Mouse (Mus musculus): ENCODE data around the gene Ltbp4.

The Ltbp4 gene

DNA sequence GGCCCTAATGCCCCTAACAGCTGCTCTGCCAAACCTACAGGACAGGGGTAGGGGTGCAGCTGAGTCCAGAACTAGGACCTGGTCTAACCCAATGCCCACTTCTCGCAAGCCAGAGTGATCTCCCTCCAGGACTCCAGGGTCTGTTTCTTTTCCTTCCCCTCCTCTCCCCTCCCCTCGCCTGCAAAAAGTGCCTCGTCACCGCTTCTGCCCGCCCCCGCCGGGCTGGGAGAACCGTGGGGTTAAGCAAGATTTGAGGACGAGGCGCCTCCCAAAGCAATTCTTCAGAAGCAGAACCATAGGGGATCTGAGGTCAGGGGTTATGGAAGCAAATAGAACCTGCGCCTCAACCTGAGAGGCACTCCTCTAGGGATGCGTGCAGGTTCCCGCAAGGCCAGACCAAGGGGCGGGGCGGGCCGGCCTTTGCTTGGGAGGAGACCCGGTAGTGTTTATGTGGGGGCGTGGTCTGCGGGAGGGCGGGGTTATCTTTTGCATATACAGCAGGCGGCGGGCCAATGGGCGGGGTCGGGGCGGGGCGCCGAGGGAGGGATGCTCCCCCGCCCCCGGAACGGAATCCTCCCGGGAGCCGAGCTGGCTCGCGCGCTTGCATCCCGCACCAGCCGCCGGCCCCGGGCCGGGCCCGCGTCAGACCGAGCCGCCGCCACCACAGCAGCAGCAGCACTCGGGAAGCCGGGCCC, 79.1 kb downstream of the Ltbp4 start, which contains the start of gene Numbl:
Numbl (plus strand) TSS at position 229 of the 695 bp plus-strand sequence.
- peak; percentile 93 for DNase-seq (ENCODE audit: low read depth, low spot score)

DNA sequence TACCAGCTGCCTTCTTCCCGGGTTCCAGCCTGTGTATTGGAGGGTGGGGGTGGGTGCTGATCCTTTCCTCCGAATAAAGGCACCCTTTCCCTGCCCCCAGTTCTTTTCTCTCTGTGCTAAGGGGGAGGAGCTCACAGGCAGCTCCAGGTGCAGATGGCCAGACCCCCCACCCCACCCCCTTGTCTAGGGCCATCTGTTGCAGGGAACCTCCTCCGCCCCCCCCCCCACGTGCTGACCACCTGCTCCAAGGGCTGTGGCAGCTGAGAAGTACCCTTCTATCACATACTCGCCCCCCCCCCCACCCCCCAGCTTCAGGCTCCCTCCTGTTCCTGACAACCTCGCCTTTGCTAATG, 79.7 kb downstream of the Ltbp4 start:
- peak; percentile 62 for DNase-seq (ENCODE audit: low read depth, low spot score)

DNA sequence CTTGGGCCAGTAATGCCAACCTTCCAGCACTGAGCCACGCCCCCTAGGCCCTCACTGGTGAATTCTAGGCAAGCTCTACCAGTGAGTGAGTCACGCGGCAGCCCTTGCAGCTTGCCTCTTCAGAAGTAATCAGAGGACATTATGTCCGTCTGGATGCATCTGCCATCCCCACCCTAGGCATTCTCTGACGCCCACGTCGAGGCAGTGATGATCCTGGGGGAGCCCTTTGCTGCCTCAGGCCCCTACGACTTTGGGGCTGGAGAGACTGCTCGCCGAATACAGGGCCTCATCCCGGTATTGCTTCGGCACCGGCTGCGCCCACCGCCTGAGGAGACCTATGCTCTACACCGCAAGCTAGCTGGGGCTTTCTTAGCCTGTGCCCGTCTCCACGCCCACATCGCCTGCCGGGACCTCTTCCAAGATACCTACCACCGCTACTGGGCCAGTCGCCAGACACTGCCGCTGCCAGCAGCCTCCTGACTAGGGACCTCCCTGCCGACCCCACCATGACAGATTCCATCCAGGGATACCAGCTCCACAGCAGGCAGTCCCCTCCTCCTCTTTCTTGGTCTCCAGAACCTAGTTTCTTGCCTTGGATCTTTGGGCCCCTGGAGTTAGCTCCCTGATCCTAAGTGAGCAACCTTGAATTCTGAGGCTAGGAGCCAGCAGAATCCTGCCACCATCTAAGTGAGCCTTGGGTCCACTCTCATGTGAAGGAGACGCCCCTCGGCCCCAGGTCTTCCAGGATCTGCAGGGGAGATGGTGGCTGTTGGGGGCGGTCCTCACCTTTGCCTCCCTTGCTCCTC, 80.2 kb downstream of the Ltbp4 start:
- DNase-seq (ENCODE audit: low read depth, low spot score) = no peak

DNA sequence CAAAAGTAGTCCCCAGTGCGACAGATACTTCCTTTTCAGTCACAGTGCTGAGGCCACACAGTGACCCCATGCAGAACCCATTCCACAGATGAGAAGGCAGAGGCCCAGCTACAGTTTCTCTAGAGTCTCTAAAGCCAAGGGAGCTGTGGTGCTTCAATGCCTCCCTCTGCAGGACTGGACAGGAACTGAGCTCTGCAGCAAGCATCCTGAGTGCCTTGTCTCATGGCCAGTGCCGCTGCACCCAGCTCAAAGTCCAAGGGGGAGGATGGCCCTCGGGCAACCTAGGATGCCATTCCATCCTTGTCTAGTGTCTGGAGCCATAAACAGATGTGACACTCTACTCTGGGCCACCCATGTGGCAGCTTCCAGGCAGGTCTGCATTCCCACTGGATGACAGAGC, 81.8 kb downstream of the Ltbp4 start:
- DNase-seq (ENCODE audit: low read depth, low spot score) = no peak

Data from retina, postnatal 7 days (tissue).